Mouse (Mus musculus) bone marrow macrophage, adult 2 months (primary cell): Measurements from ENCODE around the gene Tepp.

Experiments used
- CTCF ChIP-seq: IDR thresholded peaks from 2 replicates; pipeline ENCODE4 v1.5.1; 2012; ENCODE audit warnings: low read depth, mild to moderate bottlenecking, low read length, moderate library complexity
- POLR2A ChIP-seq: IDR thresholded peaks from 2 replicates; pipeline ENCODE4 v1.6.1; 2012; ENCODE audit warnings: mild to moderate bottlenecking, low read depth, low read length, borderline replicate concordance

GRCm38 (mm10) chr8:95320224-95321139, 10.1 kb downstream of the Tepp start:
- TF ChIP-seq CTCF = no peak
- TF ChIP-seq POLR2A = no peak
